Mouse (Mus musculus) hematopoietic stem cell, adult 5-6 weeks (primary cell): ENCODE measurements around the gene H2al2b. TPM values are rescaled to one million over a fixed set of nuclear protein-coding genes. Genes with fewer than 3 reads are reported as not detected.
"Not testable (repeated sequence)": the region's sequence is repeated elsewhere in the genome, so short reads cannot be mapped to it uniquely, and the experiment has no call there.

Source experiments
- ATAC-seq, 2 experiments: fragments of 125-278 bp in 1 of 2; replicated peaks in 1 of 2; 2 replicates each; pipeline ENCODE4 v1.8.0; 2016 to 2017; ENCODE audit warnings: inconsistent platforms in 2 of 2, mild to moderate bottlenecking in 2 of 2, moderate number of reproducible peaks in 2 of 2, low read depth in 1 of 2, moderate TSS enrichment in 1 of 2; ENCODE audit not compliant: low FRiP score in 2 of 2, poor library complexity in 2 of 2, severe bottlenecking in 2 of 2, insufficient read depth in 1 of 2, low TSS enrichment in 1 of 2
- total RNA-seq: library from RNA; stranded (forward); fragments of 172-1452, 232-1000 nt; gene quantifications from 2 replicates; pipeline ENCODE4 v1.2.3, GENCODE M21; 2017

The H2al2b gene
- not detected in 2 replicates for total RNA-seq

- ATAC-seq = not testable (repeated sequence)
These were observed at the start of gene H2al2b for GRCm38 (mm10) chrY:2720574-2720973. TSS of gene H2al2b (minus strand) at chrY:2720674.

Other genes with a start within 250 kb of the H2al2b start
- gene H2al2c, start 121.6 kb downstream of the H2al2b start, total RNA-seq = not detected in 2 replicates
- not detected in 2 replicates for gene Sry, start 57.0 kb downstream of the H2al2b start, total RNA-seq
- not detected in 2 replicates for gene Gm4064, start 75.5 kb upstream of the H2al2b start, total RNA-seq
- not detected in 2 replicates for gene Rbmy, start 110.0 kb upstream of the H2al2b start, total RNA-seq
- not detected in 2 replicates for gene Gm10256, start 110.0 kb upstream of the H2al2b start, total RNA-seq
- not detected in 2 replicates for gene Gm10352, start 180.3 kb upstream of the H2al2b start, total RNA-seq
- not detected in 2 replicates for gene Gm29289, start 211.9 kb upstream of the H2al2b start, total RNA-seq